18 mouse cellular contexts compared by ENCODE assay signal in genomic region chr13:112440668-112441067, GRCm38 (mm10). TPM values are rescaled to one million over a fixed set of nuclear protein-coding genes. Genes with fewer than 3 reads are reported as not detected.
DNase-seq lines count a peak whose midpoint lies in the region; ATAC-seq and TF ChIP-seq lines count a peak whose summit lies in the region.
"Had no signal": no experiment of that assay in that cellular context is flagged by ENCODE, and none has a peak within 500 bp of the region (broad histone marks: within the 10 kb centered on the region; RNA-seq: fewer than 3 reads in every experiment).

No protein-coding gene starts in this region.

- intact Hi-C loops in heart, postnatal 36 days (cut with DNase I): loop anchor here (2.0 kb wide), 1 partner anchor 24 kb away; the partner anchor contains the start of gene Il6st

- no peak overlapping the region for H3K4me3 ChIP-seq in heart, embryonic 13.5 days
- no peak overlapping the region for H3K4me3 ChIP-seq in liver, postnatal 0 days (ENCODE audit: low read depth, low read length)
- H3K4me3 ChIP-seq in E14TG2a.4 (replicated peaks; ENCODE audit: low read length): peak overlapping the region; percentile 61; the same call in 1 of the 2 replicates
- H3K4me3 ChIP-seq in forebrain, postnatal 0 days (ENCODE audit: low read depth, low read length): no peak overlapping the region
- H3K4me3 ChIP-seq: forebrain, embryonic 13.5 days; limb, embryonic 15.5 days; liver, embryonic 15.5 days; stomach, embryonic 15.5 days had no signal

- 57% methylated on average over 8 of the region's 8 CpGs for WGBS in heart, embryonic 13.5 days
- WGBS in liver, postnatal 0 days (ENCODE audit: insufficient replicate concordance): 49% methylated on average over 8 of the region's 8 CpGs
- 65% methylated on average over 8 of the region's 8 CpGs for WGBS in forebrain, postnatal 0 days

- no peak for DNase-seq in heart, postnatal 36 days
- no peak for DNase-seq in liver, postnatal 0 days
- no peak for DNase-seq in liver
- peak; percentile 98 for DNase-seq in R1 (ENCODE audit: low read depth, low spot score)
- no peak for DNase-seq in forebrain, postnatal 0 days
- no peak for DNase-seq in cerebellum, postnatal 10 days
- DNase-seq: adrenal gland, adult 8-10 months; cerebellum, adult 2 months had no signal

- peaks cover 30% of the 10 kb centered on the region for H3K4me1 ChIP-seq in heart, embryonic 13.5 days
- H3K4me1 ChIP-seq in liver, postnatal 0 days (ENCODE audit: insufficient read depth): peaks cover 16% of the 10 kb centered on the region; the same call in 1 of the 2 replicates
- H3K4me1 ChIP-seq in E14TG2a.4 (replicated peaks; ENCODE audit: low read depth, low read length): peaks cover 44% of the 10 kb centered on the region
- no peaks in the 10 kb centered on the region for H3K4me1 ChIP-seq in forebrain, postnatal 0 days (ENCODE audit: insufficient read depth)

- no peak for TF ChIP-seq EP300 in liver, postnatal 0 days (IDR thresholded peaks at IDR 0.05; ENCODE audit: low read depth)

- H3K9ac ChIP-seq in heart, embryonic 13.5 days: no peak overlapping the region
- no peak overlapping the region for H3K9ac ChIP-seq in liver, postnatal 0 days (replicated peaks)
- H3K9ac ChIP-seq in forebrain, postnatal 0 days: no peak overlapping the region
- H3K9ac ChIP-seq: forebrain, embryonic 13.5 days; heart, embryonic 15.5 days; limb, embryonic 15.5 days; liver, embryonic 15.5 days; midbrain, embryonic 13.5 days; stomach, embryonic 15.5 days had no signal

- H3K27me3 ChIP-seq in heart, embryonic 13.5 days (replicated peaks): no peaks in the 10 kb centered on the region
- H3K27me3 ChIP-seq in liver, postnatal 0 days (ENCODE audit: insufficient read depth, low read length): no peaks in the 10 kb centered on the region
- H3K27me3 ChIP-seq in E14TG2a.4 (ENCODE audit: insufficient read depth, low read length): no peaks in the 10 kb centered on the region
- H3K27me3 ChIP-seq in forebrain, postnatal 0 days (ENCODE audit: insufficient read depth, low read length): no peaks in the 10 kb centered on the region
- H3K27me3 ChIP-seq: forebrain, embryonic 13.5 days; heart, embryonic 15.5 days; limb, embryonic 15.5 days; midbrain, embryonic 13.5 days; Patski; stomach, embryonic 15.5 days had no signal

- ATAC-seq in heart, embryonic 13.5 days (ENCODE audit: extremely low read depth, insufficient number of reproducible peaks, low FRiP score, low TSS enrichment): no peak
- no peak for ATAC-seq in liver, postnatal 0 days
- ATAC-seq in forebrain, postnatal 0 days: no peak
- ATAC-seq: forebrain, embryonic 13.5 days; hindbrain, embryonic 16.5 days; Patski had no signal

- no peaks in the 10 kb centered on the region for H3K36me3 ChIP-seq in heart, embryonic 13.5 days
- H3K36me3 ChIP-seq in liver, postnatal 0 days (replicated peaks; ENCODE audit: insufficient read depth, low read length): no peaks in the 10 kb centered on the region
- H3K36me3 ChIP-seq in E14TG2a.4 (ENCODE audit: insufficient read depth, low read length): no peaks in the 10 kb centered on the region
- H3K36me3 ChIP-seq in forebrain, postnatal 0 days (ENCODE audit: insufficient read depth): no peaks in the 10 kb centered on the region
- H3K36me3 ChIP-seq: heart, embryonic 15.5 days; limb, embryonic 15.5 days; liver, embryonic 15.5 days; midbrain, embryonic 13.5 days; stomach, embryonic 15.5 days had no signal

- no peak overlapping the region for H3K4me2 ChIP-seq in heart, embryonic 13.5 days
- no peak overlapping the region for H3K4me2 ChIP-seq in liver, postnatal 0 days (ENCODE audit: low read depth, low read length)
- no peak overlapping the region for H3K4me2 ChIP-seq in forebrain, postnatal 0 days (ENCODE audit: low read depth)

- no peak for TF ChIP-seq CTCF in liver, postnatal 0 days (IDR thresholded peaks at IDR 0.05; ENCODE audit: low read depth)
- TF ChIP-seq CTCF in E14TG2a.4 (conservative IDR thresholded peaks at IDR 0.05; ENCODE audit: low read length): no peak
- TF ChIP-seq CTCF in forebrain, postnatal 0 days (IDR thresholded peaks at IDR 0.05; ENCODE audit: low read depth): no peak

- H3K9me3 ChIP-seq in heart, embryonic 13.5 days: no peaks in the 10 kb centered on the region
- H3K9me3 ChIP-seq in liver, postnatal 0 days (ENCODE audit: low read length): no peaks in the 10 kb centered on the region
- no peaks in the 10 kb centered on the region for H3K9me3 ChIP-seq in E14TG2a.4 (ENCODE audit: low read length)
- no peaks in the 10 kb centered on the region for H3K9me3 ChIP-seq in forebrain, postnatal 0 days (ENCODE audit: low read length)
- H3K9me3 ChIP-seq: forebrain, embryonic 13.5 days; heart, embryonic 15.5 days; limb, embryonic 15.5 days; liver, embryonic 15.5 days; midbrain, embryonic 13.5 days; stomach, embryonic 15.5 days had no signal

- H3K27ac ChIP-seq in heart, embryonic 13.5 days (replicated peaks): peak overlapping the region; percentile 83
- peak overlapping the region; percentile 59; the same call in 1 of the 2 replicates for H3K27ac ChIP-seq in liver, postnatal 0 days (ENCODE audit: low read depth)
- H3K27ac ChIP-seq in forebrain, postnatal 0 days (ENCODE audit: low read depth, low read length): no peak overlapping the region
- H3K27ac ChIP-seq: forebrain, embryonic 13.5 days; liver, embryonic 15.5 days; midbrain, embryonic 13.5 days; stomach, embryonic 15.5 days had no signal

RNA-seq across cellular contexts. Expression of gene Il6st, which starts 23.2 kb away (rescaled TPM):
- 42.1 TPM in 2 replicates for polyA plus RNA-seq in heart, embryonic 13.5 days (2015; fragmentation: Nextera tagmentation; extraction: Ambion mirVana)
- 100 to 1,000 TPM; 203 to 252 TPM for total RNA-seq in heart, postnatal 36 days (2021)
- polyA plus RNA-seq in liver, postnatal 0 days (2015; fragmentation: Nextera tagmentation; extraction: Ambion mirVana): 7.9 and 11.7 TPM in 2 replicates
- 23.0 and 32.1 TPM in 2 replicates for total RNA-seq in forebrain, postnatal 0 days (2014; rRNA removed)
- polyA plus RNA-seq in forebrain, postnatal 0 days (2015; fragmentation: Nextera tagmentation; extraction: Ambion mirVana): 8.8 and 14.9 TPM in 2 replicates
